Mouse (Mus musculus) adrenal gland, adult 18-20 months (tissue): Measurements from ENCODE around the gene Six1. TPM values are rescaled to one million over a fixed set of nuclear protein-coding genes. Genes with fewer than 3 reads are reported as not detected.

Source experiments
- DNase-seq, 2 experiments: peaks; one replicate each; pipeline ENCODE4 v3.0.0; 2021 to 2022; ENCODE audit warnings: low spot score in 2 of 2
- total RNA-seq, 2 experiments: library from RNA; stranded (reverse); gene quantifications; 1 replicate in 1 of 2; 2 replicates in 1 of 2; pipeline ENCODE4 v1.2.3; 2021

Gene Six1
- total RNA-seq, 2 experiments from 2014 or later = 1.8 to 8.8 TPM

DNA sequence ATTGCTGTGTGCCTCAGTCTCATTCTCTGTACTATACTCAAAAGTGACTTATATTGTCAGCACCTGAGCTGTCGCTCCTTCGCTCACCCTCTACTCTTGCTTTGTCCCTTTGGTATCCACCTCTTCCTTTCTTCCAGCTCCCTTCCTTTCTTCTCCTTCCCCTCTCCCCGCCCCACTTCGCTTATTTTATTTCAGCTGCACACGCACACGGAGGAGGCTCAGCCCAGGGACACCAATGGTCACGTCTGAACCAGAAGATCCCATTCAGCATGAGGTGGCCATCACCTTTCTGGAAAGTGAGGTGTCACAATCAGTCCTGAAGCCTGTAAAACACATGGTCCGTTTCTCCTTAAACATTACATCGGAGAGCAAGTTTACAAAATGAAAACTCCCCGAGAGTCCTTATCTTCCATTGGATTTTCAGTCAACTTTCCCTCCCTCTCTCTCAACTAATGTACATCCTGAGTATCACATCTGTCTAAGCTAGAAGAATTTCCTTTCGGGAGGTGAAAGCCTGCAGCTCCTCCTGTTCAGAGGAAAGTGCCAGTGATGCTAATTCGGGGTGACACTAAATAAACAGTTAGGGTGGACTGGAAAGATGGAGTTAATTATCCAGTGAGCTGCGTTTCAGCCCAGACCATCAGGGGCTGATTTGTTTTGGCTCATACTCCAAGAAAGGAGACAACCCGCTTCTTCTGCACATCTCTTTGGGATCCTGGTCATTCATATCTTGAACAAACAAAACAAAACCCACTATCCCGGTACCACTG is 2.7 kb downstream of the Six1 start:
- no peak for DNase-seq

DNA sequence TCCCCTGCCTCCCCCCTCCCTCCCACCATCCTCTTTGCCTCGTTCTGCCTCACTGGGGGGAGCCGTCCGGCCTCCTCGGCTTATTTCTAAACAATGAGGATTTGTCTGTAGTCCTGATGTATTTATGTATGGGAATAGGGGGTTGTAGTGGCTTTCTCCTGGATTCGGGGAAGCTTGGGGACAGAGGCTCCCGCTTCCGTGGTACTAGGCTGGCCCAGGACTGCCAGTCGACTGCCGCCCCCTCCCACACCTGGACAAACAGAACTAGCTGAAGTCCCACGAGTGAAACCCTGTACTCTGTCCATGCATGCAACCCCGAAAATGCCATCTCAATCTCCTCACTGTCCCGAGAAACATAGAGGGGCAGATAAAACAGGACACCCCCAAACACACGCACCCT is 3.4 kb downstream of the Six1 start:
- no peak for DNase-seq

DNA sequence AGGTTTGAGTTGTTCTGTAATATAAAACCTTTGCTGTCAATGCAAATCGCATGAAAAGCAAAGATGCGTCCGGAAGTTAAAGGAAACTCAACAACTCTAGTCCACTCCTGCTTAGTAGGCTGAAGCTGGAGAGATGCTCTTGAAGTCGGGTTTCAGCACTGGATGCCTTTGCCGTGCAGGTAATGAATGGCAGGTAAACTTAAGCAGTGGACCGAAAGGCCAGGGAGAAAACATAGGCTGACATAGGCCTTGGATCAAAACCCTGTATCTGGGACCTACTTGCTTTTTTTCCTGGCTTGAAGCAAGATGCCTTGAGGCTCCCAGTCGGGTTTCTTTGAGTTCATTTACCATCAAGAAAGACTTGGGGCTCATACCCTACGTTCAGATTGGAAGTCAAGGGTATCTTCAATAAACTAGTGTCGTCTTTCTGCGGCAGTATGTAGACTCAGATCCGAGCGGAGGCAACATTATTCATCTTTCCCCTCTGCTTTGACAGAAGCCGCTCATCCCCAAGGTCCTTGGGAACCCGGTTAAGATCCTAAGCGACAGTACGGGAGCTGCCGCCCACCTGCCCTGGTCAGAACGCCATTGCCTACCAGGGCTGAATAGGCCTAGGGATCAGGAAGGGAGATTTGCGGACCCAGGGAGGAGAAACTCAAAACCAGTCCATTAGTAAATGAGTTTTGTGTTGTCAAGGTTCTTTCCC is 4.0 kb downstream of the Six1 start:
- DNase-seq = no peak

DNA sequence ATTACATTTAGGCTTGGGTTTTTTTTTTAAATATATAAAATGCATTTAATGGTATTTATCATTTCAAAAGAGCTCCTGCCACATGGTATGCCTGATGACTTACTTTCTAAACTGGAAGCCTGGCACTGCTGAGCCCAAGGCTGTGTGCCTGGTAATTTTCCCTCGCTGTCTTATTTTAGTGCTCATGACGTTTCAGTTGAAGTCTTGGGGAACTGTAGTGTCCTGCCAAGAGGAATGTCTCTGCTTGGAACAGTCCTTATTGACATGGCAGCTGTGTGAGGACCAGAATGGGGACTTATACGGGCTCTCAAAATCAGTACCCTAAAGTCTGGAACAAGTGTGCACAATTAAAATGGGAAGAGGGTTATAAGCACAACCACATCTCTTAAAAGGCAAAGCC is 5.2 kb downstream of the Six1 start:
- DNase-seq = no peak

DNA sequence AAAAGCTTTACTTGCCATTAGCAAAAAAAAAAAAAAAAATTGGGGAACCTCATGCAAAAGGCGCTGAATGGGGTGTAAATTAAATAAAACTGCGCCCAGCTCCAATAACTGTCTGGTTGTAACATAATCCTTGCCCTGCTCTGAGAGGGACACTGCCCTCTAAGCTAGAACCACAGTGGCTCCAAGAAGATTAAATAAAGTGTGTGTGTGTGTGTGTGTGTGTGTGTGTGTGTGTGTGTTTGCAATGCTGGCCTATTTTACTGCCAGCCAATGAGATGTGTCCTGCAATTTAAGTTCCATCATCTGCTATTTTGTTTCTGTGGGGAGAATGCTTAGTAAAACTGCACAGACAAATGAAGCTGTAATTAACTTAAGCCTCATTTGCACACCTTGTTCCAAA is 6.1 kb downstream of the Six1 start:
- DNase-seq = no peak

DNA sequence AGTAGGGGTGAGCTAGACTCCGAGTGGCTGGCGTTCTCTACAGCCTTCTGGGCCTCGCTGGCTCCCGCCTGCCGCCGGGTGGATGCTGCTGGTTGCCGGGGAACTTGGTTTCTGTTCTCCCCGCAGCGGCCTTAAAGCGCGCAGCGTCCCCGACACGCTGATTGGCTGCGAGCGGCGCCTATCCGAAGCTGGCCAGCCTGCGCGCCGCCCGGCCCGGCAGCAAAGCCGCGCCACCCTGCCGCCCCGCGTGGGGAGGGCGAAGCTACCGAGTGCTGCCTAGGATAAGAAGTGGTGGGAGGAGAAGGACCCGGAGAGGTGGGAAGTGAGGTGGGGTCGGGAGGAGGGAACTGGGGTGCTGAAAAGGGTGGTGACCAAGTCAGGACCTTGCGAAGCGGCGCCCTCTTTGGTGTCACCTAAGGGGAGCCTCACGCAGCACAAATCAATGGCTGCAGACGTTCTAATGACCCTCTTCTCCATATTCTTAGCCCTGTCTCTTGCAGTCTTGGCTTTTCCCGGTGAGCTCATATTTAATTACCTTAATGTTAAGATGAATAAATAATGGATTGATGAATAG is 7.0 kb downstream of the Six1 start:
- peak; percentile 52 to 69 for DNase-seq

DNA sequence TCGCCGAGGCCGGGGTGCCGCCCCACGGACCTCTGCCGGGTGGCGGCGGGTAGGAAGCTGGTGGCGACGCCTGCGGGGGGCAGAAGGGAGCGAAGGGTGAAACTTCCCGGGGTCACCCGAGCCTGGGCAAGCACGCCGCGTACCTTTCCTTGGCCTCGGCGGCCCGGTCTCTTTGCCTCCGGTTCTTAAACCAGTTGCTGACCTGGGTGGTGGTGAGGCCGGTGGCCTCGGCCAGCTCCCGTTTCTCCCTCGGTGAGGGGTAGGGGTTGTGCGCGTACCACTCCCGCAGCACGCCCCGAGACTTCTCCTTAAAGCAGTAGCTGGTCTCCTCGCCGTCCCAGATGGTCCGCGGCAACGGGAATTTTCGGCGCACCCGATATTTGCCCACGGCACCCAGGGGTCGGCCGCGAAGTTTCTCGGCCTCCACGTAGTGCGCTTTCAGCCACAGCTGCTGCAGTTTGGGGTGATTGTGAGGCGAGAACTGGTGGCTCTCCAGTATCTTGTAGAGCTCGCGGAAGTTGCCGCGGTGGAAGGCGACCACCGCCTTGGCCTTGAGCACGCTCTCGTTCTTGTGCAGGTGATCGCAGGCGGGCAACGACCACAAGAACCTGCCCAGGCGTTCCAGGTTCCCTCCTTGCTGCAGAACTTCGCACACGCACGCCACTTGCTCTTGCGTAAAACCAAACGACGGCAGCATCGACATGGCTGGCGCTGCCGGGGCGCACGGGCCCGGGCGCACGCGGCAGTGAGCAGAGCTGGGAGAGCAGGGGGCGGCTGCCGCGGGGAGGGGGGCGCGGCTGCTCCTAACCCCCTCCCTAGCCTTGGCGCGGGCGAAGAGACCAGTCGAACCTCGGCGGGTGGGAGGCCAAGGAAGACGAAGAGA is 7.7 kb downstream of the Six1 start:
- DNase-seq = no peak

DNA sequence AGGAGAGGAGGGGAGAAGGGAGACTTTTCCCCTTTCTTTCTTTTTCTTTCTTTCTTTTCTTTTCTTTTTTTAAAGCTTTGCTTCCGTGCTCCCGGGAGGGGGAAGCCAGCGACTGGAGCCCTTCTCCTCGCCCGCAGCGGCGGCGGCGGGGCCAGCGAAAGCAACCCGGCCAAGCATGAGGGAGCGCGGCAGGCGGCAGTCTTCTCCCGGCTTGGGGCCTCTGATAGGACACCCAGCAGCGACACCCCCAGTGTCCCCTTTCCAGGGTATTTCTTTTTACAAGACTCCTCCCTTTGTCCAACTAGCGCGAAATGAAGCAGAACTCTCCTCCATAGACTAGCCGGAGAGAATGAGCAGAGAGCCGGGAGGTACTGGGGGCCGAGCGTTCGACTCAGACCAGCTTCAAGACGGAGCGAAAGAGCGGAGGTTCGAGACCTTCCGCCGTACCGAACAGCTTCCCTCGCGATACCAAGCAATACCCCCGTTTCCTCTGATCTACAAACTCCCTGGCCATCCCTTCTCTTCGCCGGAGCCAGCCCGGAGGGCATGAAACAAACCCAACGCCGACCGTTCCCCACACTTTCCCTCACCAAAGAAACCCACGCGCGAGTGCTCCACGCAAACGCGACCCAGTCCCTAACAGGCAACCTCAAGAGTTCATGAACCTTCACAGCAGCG is 8.5 kb downstream of the Six1 start:
- DNase-seq = peak; percentile 42 to 47

DNA sequence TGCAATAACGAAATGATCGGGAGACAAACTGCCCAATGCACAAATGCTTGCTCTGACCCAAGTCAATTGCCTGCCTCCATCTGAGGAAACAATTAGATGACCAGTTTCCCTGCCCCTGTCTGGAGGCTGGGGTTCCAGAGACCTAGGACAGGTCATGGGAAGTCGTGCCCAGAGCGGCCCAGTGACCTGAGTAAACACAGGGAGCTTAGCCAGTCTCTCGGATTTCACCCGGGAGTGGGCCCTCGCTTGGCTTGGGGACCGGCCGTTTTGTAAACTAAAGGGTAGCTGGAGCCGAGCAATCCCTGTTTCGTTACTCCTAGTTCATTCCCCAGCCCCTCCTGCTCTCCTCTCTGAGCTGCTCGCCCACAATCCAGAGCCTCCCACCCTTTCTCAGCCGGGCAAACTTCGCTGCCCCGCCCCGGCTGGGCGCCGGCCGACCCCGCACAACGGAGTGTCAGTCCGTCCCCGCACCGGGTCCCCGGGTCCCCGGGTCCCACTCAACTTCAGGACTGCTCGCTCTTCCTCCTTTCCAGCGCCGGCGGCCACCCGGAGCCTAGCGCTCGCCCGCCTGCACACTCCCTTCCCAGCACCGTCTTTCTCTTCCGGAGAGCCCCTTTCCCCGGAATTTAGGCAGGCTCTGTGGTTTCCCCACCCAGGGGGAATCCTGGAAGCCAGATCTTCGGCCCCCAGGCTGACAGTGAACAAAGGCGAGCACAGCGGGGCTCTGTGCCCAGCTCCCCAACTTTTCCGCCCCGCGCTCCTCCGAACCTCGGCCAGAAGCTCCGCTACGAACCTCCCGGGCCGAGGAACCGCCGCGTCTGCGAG is 9.3 kb downstream of the Six1 start:
- DNase-seq = no peak

DNA sequence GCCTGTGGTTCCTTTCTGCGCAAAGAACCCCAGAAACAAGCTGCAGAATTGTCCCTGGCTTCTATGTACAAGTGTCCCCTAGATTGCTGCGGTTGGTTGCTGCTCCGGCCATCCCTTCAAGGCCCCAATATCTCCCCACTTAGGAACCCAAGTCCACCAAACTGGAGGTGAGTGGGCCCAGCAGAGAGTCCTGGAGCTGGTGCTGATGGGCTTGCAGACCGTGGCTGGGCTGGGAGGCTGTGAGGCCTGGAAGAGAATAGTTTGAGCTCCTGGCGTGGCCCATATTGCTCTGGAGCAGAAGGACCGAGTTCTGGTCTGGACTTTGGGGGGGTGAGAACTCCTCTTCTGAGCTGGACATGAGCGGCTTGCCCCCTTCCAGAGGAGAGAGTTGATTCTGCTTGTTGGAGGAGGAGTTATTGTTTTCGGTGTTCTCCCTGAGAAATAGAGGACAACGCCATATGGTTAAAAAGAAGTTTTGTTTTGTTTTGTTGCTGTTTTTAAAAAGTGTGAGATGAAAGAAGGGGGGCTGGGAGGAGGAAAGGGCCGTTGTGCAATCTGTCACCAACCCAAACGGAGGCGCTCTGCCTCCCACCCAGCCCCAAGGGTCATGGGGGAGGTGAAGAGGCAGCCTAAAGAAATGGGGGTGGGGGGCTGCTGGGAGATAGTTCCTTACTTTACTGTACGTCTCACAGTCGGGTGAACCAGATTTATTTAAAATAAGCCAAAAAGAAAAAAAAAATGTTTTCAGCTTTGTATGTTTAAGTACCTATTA is 10.1 kb downstream of the Six1 start:
- no peak for DNase-seq

DNA sequence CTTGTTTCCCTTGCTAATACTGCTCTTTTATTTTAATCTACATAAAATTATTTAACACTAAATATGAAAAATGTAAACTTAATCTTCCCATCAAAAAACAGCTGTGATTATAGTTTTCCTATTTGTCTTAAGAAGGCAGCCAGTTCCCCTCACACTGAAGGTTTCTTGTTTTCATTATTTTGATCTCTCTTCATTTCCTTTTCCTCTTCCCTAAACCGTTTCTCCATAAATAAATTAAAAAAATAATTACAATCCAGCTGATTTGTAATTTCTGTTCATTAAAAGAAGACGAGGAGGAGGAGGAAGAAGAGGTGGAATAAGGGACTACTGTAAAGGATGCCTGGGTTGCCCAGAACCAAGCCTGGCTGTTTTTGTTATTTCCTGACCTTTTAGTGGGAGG is 10.8 kb downstream of the Six1 start:
- DNase-seq = no peak

DNA sequence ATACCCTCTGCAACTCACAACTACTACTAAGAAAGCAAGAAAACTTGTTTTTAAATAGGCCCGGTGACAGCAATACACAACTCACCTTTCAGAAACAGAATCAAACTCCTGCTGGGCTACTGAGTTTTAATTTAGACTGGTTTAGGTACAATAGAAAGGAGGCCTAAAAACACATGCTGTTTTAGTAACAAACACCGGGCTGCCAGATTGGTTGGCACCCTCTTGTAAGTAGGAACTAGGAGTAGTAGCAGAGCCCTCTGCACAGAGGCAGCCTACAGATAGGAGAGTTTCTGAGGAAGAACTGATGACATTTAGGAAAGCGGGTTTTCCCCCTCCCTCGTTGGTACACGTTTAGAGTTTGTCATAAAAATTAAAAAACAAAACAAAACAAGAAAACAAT is 11.3 kb downstream of the Six1 start:
- DNase-seq = no peak

DNA sequence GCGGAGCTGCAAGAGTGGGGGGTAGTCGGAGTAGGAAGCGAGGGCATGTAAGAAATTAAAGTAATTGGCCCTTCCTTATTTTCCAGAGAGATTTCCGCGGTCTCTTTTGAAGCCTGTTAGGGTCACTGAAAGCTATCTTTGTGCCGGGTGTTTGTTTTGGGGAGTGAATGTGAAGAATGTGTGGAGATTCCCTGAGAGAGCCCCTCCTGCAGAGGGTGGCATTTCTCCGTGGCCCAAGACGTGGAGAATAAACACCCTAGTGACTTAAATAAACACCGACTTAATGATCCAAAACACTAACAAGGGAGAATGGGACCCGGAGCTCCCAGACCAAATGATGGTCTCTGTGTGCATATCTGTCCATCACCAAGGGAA is 12.4 kb downstream of the Six1 start:
- no peak for DNase-seq

DNA sequence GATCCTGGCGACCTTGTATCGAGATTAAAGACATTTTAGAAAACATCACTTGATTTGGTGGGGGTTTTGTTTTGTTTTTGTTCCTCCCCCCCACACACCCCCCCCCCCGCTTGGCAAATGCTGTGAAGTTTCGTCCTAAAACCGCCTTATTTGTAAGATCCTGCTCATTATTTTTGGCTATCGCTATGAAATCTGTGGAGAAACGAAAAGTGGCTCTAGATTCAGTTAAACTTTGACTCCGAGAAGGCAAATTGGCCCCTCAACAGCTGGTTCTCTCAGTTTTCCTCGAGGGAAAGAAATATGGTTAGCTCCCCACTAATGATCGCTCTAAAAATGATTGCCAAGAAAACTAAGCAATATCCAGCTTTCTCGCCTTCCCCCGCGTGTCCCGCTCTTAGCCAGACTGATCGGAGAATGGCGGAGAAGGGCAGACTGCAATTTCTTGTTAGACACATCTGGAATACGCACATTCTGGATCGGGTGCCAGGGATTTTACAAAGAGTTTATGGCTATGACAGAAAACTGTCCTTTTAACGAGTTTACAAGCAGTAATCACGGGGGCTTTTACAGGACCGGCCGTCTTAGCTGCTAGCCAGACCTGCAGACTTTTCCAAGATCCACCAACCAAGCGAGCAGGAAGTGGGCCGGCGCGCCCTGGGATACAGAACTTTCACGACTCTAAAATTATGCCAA is 13.0 kb downstream of the Six1 start:
- DNase-seq = no peak

DNA sequence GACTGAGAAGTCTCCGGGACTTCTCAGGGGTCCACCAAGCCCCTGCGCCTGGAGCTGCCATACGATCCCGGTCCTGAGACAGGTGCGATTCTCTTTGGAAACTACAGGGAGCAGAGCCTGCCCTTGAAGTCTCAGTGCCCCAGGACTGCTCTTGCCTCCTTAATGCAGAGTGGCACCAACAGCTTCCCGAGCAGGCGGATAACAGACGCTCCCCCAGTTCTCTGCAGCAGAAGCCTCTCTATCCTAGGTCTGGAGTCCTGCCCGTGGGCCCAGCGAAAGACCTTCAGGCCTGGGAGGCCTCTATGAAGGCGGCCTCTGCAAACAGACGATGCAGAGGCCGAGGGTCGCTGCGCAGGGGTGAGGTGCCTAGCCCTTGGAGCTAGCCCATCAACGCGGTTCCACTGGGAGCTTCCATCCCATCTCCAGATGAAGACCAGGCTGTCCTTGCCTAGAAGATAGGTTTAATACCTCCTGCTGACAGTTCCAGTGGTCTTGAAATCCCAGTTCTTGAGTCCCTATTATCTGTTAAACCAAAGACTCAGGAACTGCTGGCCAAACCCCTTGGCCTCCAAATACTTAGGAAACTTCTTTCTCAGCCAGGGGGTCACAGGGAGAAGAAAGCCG is 13.6 kb downstream of the Six1 start:
- no peak for DNase-seq

DNA sequence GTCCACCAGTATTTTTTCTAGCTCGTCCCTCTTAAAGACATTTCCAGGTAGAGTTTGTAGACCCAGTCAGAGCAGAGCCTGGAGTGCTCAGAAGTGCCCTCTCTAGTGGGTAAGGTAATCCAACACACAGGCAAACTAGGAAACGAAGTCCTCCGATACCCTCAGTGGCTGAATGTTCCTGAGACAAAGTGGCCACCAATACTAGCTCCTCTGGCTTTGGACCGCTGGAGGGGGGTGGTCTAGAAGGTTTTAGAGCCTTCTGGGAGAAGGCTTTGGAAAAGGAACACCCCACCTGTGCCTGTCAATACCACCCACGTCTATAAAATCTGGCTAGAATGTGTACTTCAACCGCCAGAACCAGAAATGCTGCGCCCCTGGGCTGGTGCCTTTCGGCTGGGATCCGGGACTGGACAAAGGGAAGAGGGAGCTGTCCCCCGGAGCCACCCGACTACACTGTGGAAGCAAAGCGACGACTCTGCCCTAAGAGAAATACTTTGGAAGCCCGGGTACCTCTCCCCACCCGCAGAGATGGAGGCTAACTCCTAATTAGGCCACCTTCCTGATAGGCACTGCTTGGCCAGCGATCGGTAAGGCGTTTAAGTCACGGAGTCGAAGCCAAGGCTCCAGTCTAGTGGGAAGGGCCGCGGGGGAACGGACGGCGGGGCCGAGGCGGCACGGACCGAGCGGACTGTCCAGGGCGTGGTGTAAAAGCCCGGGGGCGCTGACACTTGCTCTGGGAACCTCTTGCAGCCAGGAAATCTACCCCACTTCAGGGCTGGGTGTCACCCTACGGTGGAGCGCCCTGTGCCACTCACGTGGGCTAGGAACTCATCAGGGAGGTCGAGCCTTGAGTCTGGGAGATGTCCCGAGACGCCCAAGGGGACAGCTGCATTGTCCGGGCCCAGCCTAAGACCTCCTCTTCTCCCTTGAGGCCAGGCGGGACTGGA is 14.4 kb downstream of the Six1 start:
- DNase-seq = no peak

DNA sequence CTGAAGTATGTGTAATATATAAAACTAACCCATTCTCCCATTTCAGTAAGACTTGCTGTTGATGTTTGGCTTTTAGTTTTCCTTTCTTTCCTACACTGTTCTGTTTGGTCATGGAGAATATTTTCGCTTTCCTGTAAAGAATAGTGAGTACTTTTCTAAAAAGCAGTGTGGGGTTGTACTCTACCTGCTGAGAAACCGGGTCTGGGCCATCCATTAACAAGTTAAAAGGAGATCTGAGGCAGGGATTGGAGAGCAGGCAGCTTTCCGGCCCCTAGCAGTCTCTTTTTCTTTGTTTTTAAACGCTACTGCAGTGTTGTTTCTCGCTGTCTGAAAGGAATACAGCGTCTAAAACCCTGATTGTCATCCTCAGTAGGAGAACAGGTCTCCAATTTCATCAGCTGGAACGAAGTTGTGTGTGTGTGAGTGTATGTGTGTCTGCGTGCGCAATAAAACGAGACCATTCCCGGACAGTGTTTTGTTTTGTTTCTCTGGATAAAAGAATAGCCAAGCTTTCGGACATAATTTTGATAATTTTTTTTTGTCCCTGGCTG is 15.2 kb downstream of the Six1 start:
- no peak for DNase-seq
